Comparison of ENCODE assay signal across 11 mouse cellular contexts in genomic region chr19:55546009-55546528, GRCm38 (mm10).
"Had no signal": no experiment of that assay in that cellular context is flagged by ENCODE, and none has a peak within 500 bp of the region (broad histone marks: within the 10 kb centered on the region; RNA-seq: fewer than 3 reads in every experiment).

No protein-coding gene starts in this region.

- ATAC-seq: inflammation-experienced regulatory T-cells, adult 6 months had no signal

- H3K9ac ChIP-seq: limb, embryonic 13.5 days; liver, embryonic 12.5 days; liver, embryonic 15.5 days; lung, embryonic 15.5 days; midbrain, embryonic 12.5 days; midbrain, embryonic 15.5 days; neural tube, embryonic 12.5 days; neural tube, embryonic 15.5 days had no signal

- H3K36me3 ChIP-seq: limb, embryonic 13.5 days; liver, embryonic 15.5 days; lung, embryonic 15.5 days; midbrain, embryonic 12.5 days; midbrain, embryonic 15.5 days; neural tube, embryonic 12.5 days; neural tube, embryonic 15.5 days had no signal

- H3K27me3 ChIP-seq: liver, embryonic 12.5 days; liver, embryonic 15.5 days; midbrain, embryonic 15.5 days; neural tube, embryonic 12.5 days had no signal

- H3K4me2 ChIP-seq: limb, embryonic 13.5 days; liver, embryonic 12.5 days; liver, embryonic 15.5 days; lung, embryonic 15.5 days; midbrain, embryonic 12.5 days; midbrain, embryonic 15.5 days; neural tube, embryonic 12.5 days; neural tube, embryonic 15.5 days had no signal

- H3K9me3 ChIP-seq: limb, embryonic 13.5 days; liver, embryonic 12.5 days; liver, embryonic 15.5 days; lung, embryonic 15.5 days; midbrain, embryonic 12.5 days; midbrain, embryonic 15.5 days; neural tube, embryonic 12.5 days; neural tube, embryonic 15.5 days had no signal

- H3K4me3 ChIP-seq: left cerebral cortex, adult 2 months; limb, embryonic 13.5 days; liver, embryonic 12.5 days; liver, embryonic 15.5 days; lung, embryonic 15.5 days; midbrain, embryonic 12.5 days; midbrain, embryonic 15.5 days; neural tube, embryonic 12.5 days; neural tube, embryonic 15.5 days had no signal

- H3K27ac ChIP-seq: left cerebral cortex, adult 2 months; limb, embryonic 13.5 days; liver, embryonic 12.5 days; liver, embryonic 15.5 days; lung, embryonic 15.5 days; macrophage; midbrain, embryonic 12.5 days; midbrain, embryonic 15.5 days; neural tube, embryonic 12.5 days; neural tube, embryonic 15.5 days had no signal
